Mouse (Mus musculus): ENCODE results near the gene Dbndd2.
A peak's percentile ranks its signal among the peaks of the same experiment; 100 is the strongest.

Dbndd2 gene

DNA sequence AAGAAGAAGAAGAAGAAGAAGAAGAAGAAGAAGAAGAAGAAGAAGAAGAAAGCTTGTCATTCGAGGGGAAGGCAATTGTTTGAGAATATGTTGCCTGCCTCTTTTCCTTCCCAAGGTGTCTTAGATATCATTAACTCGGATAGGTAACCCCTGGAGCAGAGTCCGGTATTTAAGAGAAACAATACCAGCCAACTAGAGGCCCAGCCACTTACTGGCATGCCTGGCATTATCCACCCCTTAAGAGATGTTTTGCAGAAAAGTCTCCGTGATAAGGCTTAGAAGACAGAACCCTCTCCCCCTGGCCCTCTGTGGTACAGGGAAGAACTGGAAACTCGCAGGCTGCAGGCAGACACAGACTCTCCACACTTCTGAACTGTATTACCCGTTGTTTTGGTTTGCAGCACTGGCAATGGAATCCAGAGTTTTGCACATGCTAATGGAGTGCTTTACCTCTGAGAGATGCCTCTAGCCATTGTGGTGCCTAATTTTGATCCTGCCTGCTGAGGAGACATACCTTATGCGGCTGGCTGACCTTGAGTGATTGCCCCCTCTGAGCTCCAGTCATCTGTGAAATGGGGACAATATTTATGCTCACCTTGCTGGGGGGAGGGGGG is 31.9 kb upstream of the Dbndd2 start:
- ATAC-seq (ENCODE audit: low TSS enrichment): no peak

DNA sequence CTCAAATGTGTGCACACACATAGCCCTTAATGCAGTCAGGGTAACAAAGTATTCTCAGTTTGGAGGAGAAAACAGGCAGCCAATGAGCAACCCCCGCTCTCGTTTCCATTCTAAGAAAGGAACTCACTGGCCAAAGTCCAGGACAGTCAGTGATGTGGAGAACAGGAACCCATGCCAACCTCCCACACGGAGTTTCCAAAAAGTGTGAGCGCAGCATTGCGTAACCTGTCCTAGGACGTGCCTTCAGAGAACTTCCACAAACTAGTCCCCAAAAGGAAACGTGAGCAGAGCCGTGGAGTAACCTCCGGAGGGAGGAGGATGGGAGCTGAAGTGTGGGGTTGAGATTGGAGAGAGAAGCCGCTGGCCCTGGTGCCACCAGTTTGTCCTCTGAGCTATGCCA is 31.1 kb upstream of the Dbndd2 start:
- ATAC-seq (ENCODE audit: low TSS enrichment): peak; percentile 80

DNA sequence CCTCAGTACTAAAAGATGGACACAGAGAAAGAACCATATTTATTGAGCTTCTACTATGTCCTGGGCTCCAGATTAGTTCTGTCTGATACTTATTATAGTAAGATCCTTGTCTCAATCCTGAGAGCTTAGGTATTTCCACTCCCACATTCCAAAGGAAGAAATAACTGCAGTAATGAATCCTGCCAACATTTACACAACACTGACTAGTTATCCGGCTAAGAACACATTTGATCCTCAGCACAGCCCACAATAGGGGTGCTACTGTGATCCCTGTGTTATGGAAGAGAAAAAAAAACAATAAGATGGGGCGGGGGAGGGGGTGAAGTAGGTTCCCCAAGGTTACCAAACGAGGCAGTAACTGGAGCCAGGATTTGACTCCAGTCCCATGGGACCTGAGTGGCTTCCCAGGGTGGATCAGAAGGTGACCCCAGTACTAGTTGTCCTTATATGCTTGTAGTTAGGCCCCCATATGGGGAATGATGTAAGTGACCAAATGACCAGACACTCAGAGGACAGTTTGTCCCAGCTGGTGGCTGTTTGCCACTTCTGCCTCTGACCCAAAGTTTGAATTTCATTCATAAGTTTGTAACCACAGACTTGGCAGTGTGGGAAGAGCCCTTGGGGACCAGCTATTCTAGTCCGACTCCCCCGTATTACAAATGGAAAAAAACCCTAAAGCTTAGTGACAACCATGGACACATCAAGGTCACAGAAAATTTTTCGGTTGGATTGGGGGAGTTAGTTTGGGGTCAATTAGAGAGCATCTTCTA is 30.3 kb upstream of the Dbndd2 start:
- no peak; the same call in 1 of the 2 replicates for ATAC-seq (ENCODE audit: low TSS enrichment)

DNA sequence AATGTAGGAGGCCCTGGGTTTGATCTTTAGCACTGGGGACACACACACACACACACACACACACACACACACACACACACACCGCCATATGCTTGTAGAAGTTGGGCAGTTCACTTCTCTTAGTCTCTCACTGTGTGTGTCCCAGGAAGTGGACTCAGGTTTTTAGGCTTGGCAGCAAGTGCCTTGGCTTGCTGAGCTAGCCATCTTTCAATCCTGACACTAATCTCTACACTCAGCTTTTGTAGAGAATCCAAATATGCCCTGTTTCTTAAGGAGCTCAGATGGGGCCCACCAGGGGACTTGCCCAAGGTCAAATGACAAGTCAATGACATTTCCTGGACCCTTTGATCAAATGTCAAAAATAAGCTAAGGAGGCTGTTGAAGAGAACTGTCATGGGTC is 29.5 kb upstream of the Dbndd2 start:
- no peak for ATAC-seq (ENCODE audit: low TSS enrichment)

DNA sequence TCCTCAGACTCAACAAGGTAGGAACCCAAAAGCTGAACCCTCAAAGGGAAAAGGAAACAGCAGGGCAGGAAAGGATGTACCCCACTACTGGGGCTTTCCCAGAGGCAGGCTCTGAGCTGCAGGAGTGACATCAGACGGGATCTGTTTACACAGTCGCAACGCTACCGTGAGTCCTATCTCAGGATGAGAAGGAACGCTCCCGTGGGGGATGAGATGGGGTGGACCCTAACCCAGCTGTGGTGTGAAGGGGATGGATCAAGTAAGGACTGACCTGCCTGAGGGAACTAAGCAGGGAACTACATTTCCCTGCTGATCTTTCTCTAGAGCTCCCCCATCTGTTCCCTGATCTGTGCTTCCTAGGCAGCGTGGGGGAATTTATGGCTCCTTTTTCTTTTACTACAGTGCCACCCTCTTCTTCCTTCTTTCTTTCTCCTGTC is 29.0 kb upstream of the Dbndd2 start, which contains the start of gene Sys1:
Sys1 (plus strand) TSS at position 101 of the 437 bp plus-strand sequence.
- ATAC-seq (ENCODE audit: low TSS enrichment): peak; percentile 33; the same call in 1 of the 2 replicates

DNA sequence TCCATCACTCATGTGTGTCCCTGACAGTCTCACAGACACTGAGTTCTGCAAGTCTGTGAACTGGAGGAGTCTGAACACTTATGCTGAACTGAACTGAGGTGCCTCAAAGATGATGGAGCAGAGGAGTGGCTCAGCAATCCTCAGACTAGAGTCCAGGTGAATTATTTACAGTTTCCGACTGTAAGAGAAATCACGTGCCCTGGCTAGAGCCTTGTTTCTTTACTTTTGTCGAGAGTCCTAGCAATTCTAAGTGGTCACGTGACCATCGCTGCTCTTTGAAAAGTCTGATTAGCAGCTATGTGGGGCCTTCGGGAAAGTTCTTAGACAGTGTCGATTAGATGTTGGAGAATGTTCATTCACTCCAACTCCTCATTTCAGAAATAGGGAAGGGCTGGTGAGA is 28.0 kb upstream of the Dbndd2 start:
- ATAC-seq (ENCODE audit: low TSS enrichment): no peak

DNA sequence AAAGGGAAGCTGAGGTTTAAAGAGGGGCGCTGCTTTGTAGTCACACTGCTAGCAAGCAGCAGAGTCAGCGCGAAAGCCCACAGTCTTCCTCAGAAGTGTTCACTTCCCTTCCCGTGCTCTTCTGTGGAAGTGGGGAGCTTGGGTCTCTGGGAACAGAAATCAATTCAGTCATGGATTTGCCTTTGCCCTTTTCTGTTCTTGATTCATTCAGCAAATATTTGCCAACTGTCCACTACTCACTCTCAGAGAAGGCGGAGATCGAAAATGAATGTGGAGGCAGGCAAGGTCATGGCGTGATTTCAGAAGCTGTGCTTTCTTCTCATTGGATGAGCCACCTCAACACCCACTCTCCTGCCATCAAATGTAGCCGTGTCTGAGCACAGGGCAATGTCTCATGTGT is 27.4 kb upstream of the Dbndd2 start:
- ATAC-seq (ENCODE audit: low TSS enrichment): no peak

DNA sequence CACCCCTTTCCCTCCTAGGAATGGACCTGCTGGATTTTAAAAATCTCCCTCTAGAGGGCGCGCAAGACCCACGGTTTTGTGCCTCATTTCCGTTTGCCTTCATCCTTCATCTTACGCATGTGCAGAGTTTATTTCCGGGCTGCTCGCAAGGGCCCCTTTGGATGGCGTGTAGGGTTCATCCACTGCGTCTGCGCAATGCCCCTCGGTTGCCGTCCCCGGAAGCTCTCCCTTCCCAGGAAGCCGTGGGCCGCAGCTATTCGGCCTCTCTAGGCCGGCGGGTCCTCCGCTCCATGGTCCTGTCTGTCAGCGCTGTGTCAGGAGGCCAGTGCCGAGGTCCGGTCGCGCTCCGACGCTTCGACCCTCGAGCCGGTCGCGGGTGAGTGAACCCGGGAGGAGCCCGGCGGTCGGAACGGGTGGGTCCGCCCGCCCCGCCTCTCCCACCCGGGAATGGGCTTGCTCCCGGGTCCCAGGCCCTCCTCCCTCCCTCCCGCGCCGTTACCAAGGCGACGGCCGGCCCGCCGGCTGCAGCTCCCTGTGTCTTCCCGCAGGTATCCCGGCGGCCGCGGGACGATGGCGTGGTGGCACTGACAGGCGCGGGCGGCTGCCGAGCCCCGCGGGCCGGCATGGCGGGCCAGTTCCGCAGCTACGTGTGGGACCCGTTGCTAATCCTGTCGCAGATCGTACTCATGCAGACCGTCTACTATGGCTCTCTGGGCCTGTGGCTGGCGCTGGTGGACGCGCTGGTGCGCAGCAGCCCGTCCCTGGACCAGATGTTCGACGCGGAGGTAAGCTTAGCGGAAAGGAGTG is 25.0 kb upstream of the Dbndd2 start, which contains the start of gene Gm20458:
Gm20458 (plus strand) TSS at position 223 of the 807 bp plus-strand sequence.
- ATAC-seq (ENCODE audit: low TSS enrichment): peak; percentile 96

DNA sequence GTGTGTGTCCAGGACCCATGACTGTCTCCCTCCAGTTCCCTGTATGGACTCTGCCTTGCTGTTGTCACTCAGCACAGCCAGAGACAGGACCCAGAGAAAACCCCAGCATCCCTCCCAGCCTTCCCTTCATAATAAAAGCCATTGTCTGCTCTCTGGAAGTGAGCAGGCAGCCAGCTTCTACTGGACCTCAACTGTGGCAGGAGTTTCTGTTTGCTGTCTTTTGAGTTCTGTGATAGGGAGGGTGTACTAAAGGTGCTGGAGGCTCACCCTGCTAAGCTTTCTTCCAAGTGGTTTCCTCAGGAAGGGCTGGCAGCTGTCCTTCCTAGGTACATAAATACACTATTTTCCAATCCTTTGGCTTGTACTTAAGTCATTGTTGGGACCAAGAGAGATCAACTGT is 20.7 kb upstream of the Dbndd2 start:
- no peak for ATAC-seq (ENCODE audit: low TSS enrichment)

DNA sequence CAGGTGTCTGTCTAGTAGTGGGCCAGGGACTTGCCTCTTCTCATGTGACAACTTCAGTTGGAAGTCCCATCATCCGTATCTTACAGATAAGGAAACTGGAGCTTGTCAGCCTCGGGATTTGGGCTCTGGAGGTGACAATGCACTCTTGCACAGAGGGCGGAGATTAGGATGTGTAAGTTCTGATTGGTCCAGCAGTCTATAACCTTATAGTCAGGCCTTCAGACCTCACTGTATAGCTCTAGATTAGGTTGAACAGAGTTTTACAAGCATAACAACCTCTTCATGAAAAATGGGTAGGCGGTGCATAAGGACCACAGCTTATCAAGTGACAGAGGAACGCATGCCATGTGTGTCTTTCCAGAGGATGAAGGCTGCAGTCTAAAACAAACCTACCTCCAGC is 19.1 kb upstream of the Dbndd2 start:
- ATAC-seq (ENCODE audit: low TSS enrichment): no peak

DNA sequence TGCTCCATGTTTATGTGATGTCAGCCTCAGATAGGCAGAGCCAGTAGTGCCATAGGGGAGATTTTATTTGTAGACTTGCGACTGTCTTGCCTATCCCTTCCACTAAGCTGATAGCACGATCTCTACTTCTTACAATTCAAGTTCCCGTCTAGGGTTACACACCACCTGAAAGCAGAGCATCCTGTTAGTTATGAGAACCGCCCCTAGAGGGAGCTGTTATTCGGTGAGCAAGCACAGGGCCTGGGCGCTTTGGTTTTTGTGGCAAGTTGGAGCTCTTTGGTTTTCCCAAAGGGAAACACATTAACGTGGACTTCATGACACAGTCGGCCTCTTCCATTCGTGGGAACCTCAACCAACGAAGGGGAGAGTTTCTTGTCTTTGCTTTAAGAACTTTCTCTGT is 15.7 kb upstream of the Dbndd2 start:
- ATAC-seq (ENCODE audit: low TSS enrichment): peak; percentile 64; the same call in 1 of the 2 replicates

DNA sequence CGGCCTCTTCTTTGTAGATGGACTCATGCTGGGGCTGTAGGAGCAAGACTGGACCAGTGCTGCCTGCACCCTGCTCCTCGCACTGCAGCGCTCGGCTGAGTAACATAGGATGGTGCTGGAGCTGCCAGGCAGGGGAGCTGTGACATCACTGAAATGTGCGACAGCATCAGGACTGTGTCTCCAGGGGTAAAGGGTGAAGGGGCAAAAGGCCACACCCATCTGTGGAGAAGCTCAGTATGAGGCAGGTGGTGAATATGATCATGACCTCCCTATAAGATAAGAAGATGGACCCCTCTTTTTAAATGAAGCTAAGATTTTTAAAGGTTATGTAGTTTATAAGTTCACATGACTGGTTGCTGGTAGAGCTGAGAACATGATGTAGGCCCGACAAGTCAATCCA is 12.3 kb upstream of the Dbndd2 start, which contains the start of gene Trp53tg5:
Trp53tg5 (minus strand) TSS at position 101 of the 400 bp plus-strand sequence.
- no peak for ATAC-seq (ENCODE audit: low TSS enrichment)

DNA sequence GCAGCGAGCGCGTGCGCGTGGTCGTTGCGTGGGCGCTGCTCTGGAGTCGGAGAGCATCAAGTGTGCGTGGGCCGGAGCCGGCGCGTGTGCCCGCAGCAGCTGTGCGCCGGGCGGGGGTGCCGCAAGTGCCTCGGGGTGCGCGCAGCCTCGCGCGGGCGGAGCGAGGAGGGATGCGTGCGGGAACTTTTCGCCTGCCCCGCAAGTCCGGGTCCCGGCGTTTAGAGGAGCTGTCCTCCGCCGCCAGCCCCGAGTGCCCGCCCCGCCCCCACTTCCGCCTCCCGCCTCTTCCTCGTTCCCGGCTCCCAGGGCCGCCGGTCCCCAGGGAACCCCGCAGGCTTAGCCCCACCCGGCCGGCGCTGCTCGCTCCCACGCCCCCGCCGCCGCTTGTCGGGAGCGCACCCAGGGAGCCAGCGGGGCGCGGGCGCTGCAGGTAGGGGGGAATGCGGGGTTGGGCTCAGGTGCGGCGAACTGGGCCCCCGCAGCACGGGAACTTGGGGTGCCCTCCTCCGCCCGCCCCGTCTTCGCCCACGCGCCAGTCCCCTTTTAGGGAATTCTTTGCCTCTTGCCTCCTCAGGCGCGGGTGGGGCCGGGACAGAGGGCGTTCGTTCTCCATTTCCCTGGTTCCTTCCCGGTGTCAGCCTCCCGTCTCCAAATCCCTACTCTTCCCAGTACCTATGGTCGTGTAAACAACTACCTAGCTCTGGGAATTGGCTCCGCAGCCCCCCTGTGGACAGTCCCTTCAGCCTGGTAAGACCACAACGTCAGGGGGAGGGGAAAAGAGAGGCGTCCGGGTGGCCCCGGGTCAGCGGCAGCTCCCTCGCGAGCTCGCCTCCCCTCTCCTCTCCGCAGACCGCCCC is 580 bp downstream of the Dbndd2 start:
- ATAC-seq (ENCODE audit: low TSS enrichment): peak; percentile 35

DNA sequence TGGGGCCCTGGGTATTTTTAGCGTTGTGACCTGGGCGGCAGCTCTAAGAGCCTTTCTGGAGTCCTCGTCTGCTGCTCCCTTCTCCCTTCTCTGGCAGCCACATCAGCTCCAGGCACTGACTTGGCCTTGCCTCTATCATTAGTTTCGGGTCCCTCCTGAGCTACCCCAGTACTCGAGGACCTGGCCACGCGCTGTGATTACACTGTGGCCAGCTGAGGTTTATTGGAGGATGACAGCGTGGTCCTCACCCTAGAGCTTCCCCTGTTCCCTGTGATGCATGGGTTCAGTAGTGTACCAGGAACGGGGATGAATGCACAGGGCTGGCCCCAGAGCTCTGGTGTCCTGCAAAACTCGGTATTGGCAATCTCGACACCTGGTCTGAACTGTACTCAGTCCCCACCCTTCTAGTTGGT is 1.2 kb downstream of the Dbndd2 start:
- 0 out of 2 replicates have a peak, but pooled peaks have one; percentile 2 for ATAC-seq (ENCODE audit: low TSS enrichment)

DNA sequence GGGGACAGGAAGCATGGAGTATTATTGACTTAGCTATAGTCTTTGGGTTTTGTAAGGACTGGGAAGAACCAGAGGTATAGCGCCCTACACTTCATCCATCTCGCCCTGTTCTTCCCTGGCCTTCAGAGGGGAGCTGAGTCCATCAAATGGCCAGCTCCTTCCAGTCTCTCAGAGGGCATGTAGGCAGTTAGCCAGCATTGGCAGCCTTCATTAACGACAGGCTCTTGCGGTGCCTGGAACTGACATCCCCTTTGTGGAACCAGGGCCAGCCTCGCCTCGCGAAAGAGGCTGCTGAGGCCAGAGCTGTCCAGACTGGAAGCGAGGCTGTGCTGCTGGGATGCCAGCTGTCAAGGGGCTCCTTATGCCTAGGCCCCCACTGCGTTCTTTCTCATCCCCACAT is 1.9 kb downstream of the Dbndd2 start:
- ATAC-seq (ENCODE audit: low TSS enrichment): peak; percentile 13; the same call in 1 of the 2 replicates

DNA sequence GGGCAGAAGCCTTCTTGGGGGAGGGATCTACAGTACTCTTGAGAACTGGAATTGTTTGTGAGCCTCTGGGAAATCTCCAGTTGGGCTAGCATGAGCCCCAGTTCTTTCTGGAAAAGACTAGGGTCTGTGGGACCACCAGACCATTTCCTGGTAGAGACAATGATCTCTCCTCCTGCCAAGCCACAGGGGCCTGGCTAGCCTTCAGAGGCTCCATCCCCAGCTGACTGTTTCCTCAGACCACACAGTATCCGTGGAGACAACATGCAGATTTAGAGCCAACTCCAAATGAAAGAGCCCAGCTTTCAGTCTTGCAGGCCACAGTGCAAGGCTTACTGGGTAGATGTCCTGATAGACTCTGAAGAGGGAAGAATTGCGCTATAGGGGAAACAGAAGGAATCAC is 8.2 kb downstream of the Dbndd2 start:
- no peak for ATAC-seq (ENCODE audit: low TSS enrichment)

DNA sequence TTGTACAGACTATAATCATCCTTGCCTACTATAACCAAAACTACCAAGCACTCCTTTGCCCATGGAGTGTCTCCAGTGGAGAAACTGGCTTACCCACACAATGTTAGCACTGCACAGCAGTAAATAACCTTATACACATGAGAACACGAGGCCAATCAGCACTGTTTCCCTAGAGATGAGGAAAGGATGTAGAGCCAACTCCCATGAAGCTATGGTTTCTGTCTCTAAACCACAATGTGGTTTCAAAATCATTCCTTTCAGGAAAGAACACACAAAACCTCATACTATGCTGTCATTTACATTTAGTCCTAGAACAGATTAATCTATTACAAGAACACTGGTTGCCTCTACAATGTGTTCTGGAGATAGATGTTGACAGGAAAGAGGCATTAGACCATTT is 10.4 kb downstream of the Dbndd2 start:
- no peak for ATAC-seq (ENCODE audit: low TSS enrichment)

DNA sequence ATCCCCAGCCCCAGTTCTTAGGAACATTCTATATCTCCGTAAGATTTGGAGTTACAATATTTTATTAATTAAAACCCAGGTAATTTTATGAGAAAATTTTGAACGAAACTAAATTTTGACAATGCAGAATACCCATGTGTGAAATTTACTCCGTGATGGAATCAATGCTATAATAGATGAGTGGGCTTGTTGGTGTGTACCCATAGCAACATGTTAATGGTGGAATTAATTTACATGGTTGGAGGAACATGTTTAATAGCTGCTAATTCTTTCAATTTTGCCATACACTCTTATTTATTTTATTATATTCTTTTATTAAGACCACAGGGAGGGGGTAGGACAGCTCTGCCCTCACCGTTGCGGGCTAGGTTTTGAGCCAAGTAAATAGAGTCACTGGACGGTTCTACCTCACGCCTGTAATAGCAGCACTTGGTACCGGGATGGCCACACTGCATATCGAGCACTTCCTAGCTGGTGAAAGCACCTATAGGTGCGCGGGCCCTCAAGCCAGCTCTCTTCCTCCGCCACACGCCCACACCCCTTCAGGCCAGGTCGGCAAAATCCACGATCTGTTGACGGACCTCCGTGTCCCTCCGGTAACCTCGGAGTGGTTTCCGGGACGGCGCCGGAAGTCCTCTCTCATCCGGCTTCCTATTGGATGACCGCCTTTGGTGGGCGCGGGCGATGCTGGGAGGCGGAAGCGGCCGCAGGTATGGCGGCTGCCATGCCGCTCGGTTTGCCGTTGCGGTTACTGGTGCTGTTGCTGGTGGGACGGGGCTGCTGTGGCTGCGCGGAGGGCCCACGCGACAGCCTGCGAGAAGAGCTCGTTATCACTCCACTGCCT is 11.2 kb downstream of the Dbndd2 start, which contains the start of gene Pigt:
Pigt (plus strand) TSS at position 674 of the 844 bp plus-strand sequence.
- ATAC-seq (ENCODE audit: low TSS enrichment): peak; percentile 96

DNA sequence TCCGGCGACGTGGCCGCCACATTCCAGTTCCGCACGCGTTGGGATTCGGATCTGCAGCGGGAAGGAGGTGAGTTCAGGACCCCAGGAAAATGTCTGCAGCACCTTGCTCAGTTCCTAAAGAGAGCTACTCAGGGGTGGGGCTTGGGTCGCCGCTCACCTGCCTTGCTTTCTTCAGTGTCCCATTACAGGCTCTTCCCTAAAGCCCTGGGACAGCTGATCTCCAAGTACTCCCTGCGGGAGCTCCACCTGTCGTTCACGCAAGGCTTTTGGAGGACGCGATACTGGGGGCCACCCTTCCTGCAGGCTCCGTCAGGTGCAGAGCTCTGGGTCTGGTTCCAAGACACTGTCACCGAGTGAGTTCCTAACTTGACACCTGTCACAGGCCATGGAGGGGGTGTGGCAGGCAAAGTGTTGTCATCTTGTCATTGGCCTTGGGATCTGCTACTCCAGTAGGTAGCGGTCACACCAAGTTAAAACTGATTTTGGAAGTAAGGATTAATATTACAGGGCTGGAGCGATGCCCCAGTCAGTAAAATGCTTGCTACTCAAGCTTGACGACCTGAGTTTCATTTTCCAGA is 11.9 kb downstream of the Dbndd2 start:
- peak; percentile 28; the same call in 1 of the 2 replicates for ATAC-seq (ENCODE audit: low TSS enrichment)

DNA sequence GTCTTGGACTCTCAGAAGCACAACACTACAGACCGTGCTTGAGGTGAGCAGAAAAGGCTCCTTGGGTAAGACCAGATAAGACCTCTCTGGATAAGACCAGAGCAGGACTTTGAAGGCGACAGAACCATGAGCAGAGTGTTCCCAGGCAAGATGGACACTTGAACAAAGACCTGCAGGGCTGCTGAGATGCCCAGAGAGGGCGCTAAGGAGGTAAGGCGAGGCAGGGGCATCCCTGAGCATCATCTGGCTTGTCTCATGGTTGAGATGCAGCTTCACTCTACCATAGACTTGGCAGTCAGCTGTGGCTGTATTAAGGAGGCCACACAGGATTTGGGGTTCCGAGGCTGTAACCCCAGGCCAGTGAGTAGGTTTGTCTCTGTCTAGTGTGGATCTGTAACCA is 13.4 kb downstream of the Dbndd2 start:
- ATAC-seq (ENCODE audit: low TSS enrichment): no peak
